Mouse (Mus musculus): ENCODE results near the gene Bet1l.

Gene Bet1l

DNA sequence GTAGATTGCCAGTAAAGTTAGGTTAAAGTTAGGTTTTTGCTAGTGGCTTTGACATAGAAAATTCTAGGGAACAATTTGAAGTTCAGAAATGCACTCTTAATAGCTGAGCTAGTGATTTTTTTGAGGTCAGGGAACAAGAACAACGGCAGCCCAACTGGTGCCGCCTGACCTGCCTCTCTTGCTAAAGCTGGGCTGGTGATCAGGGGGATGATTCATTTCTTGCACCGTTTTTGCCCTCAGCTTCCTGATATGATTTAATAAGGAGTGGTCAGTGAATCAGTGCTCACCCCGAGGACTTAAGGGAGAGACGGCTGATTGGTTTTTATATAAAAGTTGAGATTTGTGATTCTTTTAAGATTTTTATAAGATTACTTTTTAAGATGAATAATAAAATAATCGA, 25.9 kb downstream of the Bet1l start:
- DNase-seq = no peak

- peak; percentile 81 to 91 for DNase-seq
These were observed 29.1 kb downstream of the Bet1l start for GRCm38 (mm10) chr7:140828171-140828881.

GRCm38 (mm10) chr7:140822731-140823130, 34.6 kb downstream of the Bet1l start:
- no peak for DNase-seq

DNA sequence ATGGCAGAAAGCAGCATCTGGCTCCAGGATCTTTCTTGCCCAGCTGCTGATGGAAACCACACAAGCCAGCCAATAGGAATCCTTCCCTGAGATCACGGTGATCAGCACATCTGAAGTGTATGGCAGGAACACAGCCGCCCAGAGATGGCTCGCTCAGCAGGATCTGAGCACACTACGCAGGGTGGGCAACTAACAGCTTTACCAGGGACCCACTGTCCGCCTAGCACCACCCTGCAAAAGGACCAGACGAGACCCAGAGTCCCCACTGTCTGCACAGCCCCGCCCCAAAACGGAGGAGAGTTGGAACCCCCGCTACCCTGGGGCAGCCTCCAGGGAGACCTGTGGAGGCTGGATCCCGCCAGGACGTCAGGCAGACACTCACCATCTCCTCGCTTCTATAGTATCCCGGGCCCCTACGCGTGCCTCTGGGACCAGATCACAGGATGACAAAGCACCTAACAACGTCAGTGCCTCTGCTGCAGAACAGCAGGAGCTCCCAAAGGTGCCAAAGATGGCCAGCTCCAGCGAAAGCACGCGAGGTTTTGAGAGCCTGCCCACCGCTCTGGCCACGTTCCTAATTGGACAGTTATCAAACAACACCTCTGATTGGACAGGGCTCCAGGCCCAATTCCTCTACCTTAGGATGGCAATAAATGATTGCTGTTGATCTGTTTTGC, 35.6 kb downstream of the Bet1l start, which contains the start of gene Zfp941:
TSS of gene Zfp941 (minus strand) at position 526 of the 677 bp plus-strand sequence.
- DNase-seq = peak; percentile 53 to 79

DNA sequence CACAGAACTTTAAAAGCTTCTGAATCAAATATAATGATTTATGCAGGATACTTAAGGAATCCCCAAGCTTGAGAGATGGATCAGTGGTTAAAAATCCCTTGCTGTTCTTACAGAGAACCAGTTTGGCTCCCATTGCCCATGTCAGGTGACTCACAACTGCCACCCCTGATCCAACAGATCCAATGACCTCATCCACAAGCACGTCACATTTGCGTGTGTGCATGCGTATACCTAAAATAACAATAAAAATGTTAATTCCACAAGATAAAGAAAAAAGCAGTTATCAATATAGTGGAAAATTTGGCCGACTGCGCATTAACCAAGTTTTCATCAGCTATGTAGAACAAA, 36.1 kb downstream of the Bet1l start:
- no peak for DNase-seq

GRCm38 (mm10) chr7:140820173-140820572, 37.2 kb downstream of the Bet1l start:
- no peak for DNase-seq

DNA sequence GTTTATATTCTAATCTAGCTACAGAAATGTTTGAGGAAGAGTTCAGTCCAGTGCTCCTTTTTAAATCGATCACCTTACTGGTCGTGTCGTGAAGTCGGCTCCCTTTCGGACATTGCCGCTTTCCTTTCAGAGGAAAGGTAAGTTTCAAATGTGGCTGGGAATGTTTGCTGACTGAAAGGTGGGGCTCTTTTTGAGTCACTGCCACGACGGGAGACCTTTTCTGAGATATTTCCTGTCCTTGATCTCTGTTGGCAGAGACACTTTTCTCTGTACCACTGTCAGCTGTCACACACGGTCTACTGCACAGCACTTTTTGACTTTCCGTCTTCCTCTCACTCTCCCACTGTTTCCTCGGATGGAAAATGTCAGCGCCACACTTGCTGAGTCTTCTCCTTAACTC, 44.5 kb downstream of the Bet1l start:
- no peak for DNase-seq

- DNase-seq = no peak
These were observed 45.7 kb downstream of the Bet1l start for GRCm38 (mm10) chr7:140811714-140812113.

- no peak for DNase-seq
These were observed 46.9 kb downstream of the Bet1l start for GRCm38 (mm10) chr7:140810496-140810895.

- DNase-seq = peak; percentile 80 to 83
These were observed 51.7 kb downstream of the Bet1l start for GRCm38 (mm10) chr7:140805704-140806103.

All from kidney, postnatal 25 days (tissue).